Mouse (Mus musculus) intestine, postnatal 0 days (tissue): ENCODE measurements around the gene Acbd6. TPM values are rescaled to one million over a fixed set of nuclear protein-coding genes. Genes with fewer than 3 reads are reported as not detected.

ENCODE experiments used
- ATAC-seq: fragments of 200-750 bp; cut with Nextera tagmentation; 2 replicates; pipeline ENCODE4 v1.8.0; 2017; ENCODE audit warnings: mild to moderate bottlenecking, moderate TSS enrichment, moderate library complexity
- H3K27ac ChIP-seq: fragments of 300-500 bp; sonication (generic); 2 replicates; pipeline ENCODE4 v1.5.1; 2014; ENCODE audit warnings: mild to moderate bottlenecking, low read depth, low read length, moderate library complexity
- H3K27me3 ChIP-seq: fragments of 300-500 bp; sonication (generic); replicated peaks from 2 replicates; pipeline ENCODE4 v1.6.1; 2014; ENCODE audit warnings: low read length, mixed read lengths; ENCODE audit not compliant: control insufficient read depth, insufficient read depth
- H3K36me3 ChIP-seq: fragments of 300-500 bp; sonication (generic); 2 replicates; pipeline ENCODE4 v1.6.1; 2014; ENCODE audit warnings: mild to moderate bottlenecking, moderate library complexity; ENCODE audit not compliant: control insufficient read depth, insufficient read depth
- H3K4me1 ChIP-seq: fragments of 300-500 bp; sonication (generic); replicated peaks from 2 replicates; pipeline ENCODE4 v1.6.1; 2014; ENCODE audit warnings: antibody characterized with exemption, low read length, mixed read lengths; ENCODE audit not compliant: control insufficient read depth, insufficient read depth
- H3K4me2 ChIP-seq: fragments of 300-500 bp; sonication (generic); replicated peaks from 2 replicates; pipeline ENCODE4 v1.6.1; 2014; ENCODE audit warnings: low read depth, mild to moderate bottlenecking, moderate library complexity
- H3K4me3 ChIP-seq: fragments of 300-500 bp; sonication (generic); 2 replicates; pipeline ENCODE4 v1.5.1; 2014; ENCODE audit warnings: low read depth, low read length
- H3K9ac ChIP-seq: fragments of 300-500 bp; sonication (generic); 2 replicates; pipeline ENCODE4 v1.6.1; 2014; ENCODE audit warnings: mild to moderate bottlenecking, low read depth, low read length
- H3K9me3 ChIP-seq: fragments of 300-500 bp; sonication (generic); 2 replicates; pipeline ENCODE4 v1.6.1; 2016; ENCODE audit warnings: mixed run types; ENCODE audit not compliant: control insufficient read depth
- CTCF ChIP-seq: sonication (generic); IDR thresholded peaks from 2 replicates; pipeline ENCODE4 v1.5.1; 2016; ENCODE audit warnings: low read depth, mild to moderate bottlenecking, control low read depth, antibody characterized with exemption, moderate library complexity
- WGBS: fragments of 180-500 bp; shearing (Covaris S2); extraction: QIAGEN DNeasy Blood & Tissue Kit; methylation state at CpG from one replicate; pipeline ENCODE4 v1.1.7; 2014; 5-methylcytosine and 5-hydroxymethylcytosine counted together
- polyA plus RNA-seq: library from polyadenylated mRNA; unstranded; fragments of >200 nt; fragmentation: Nextera tagmentation; extraction: Ambion mirVana; gene quantifications from 2 replicates; pipeline ENCODE4 v1.2.1, GENCODE M21; 2015

Gene Acbd6
- polyA plus RNA-seq, 1 experiment from 2014 or later: 49.4 TPM

- TF ChIP-seq CTCF: no peak
- Histone ChIP-seq H3K27ac (no peak overlapping the region), H3K36me3 (no peaks in the 10 kb centered on the region), H3K4me3 (no peak overlapping the region), H3K4me1 (no peaks in the 10 kb centered on the region), H3K27me3 (peaks cover 26% of the 10 kb centered on the region), H3K4me2 (no peak overlapping the region), H3K9ac (no peak overlapping the region), H3K9me3 (no peaks in the 10 kb centered on the region)
- 37% methylated on average over 5 of the region's 5 CpGs for WGBS
- no peak for ATAC-seq
Measured at GRCm38 (mm10) chr1:155720006-155720405, 162.1 kb downstream of the Acbd6 start.

- Histone ChIP-seq H3K4me1 (no peaks in the 10 kb centered on the region), H3K9me3 (0 out of 2 replicates have a peak, but pooled peaks cover 2% of the 10 kb centered on the region), H3K4me3 (no peak overlapping the region), H3K4me2 (no peak overlapping the region), H3K9ac (no peak overlapping the region), H3K27ac (no peak overlapping the region), H3K36me3 (no peaks in the 10 kb centered on the region), H3K27me3 (peaks cover 26% of the 10 kb centered on the region)
- ATAC-seq: no peak
- peak; percentile 65 for TF ChIP-seq CTCF
- WGBS: 40% methylated on average over 8 of the region's 8 CpGs
Measured at GRCm38 (mm10) chr1:155721443-155721842, 163.5 kb downstream of the Acbd6 start.

- 0 out of 2 replicates have a peak, but pooled peaks cover 2% of the 10 kb centered on the region for H3K9me3 ChIP-seq
- H3K4me3 ChIP-seq: no peak overlapping the region
- WGBS: 1% methylated on average over 13 of the region's 13 CpGs
- no peak for ATAC-seq
- H3K27me3 ChIP-seq: peaks cover 26% of the 10 kb centered on the region
- no peak overlapping the region for H3K9ac ChIP-seq
- no peak overlapping the region for H3K27ac ChIP-seq
- no peak overlapping the region for H3K4me2 ChIP-seq
- H3K36me3 ChIP-seq: no peaks in the 10 kb centered on the region
- no peaks in the 10 kb centered on the region for H3K4me1 ChIP-seq
- no peak for TF ChIP-seq CTCF
Measured at GRCm38 (mm10) chr1:155722185-155722584, 164.3 kb downstream of the Acbd6 start.

GRCm38 (mm10) chr1:155724301-155724700, 166.4 kb downstream of the Acbd6 start:
- Histone ChIP-seq H3K9me3 (0 out of 2 replicates have a peak, but pooled peaks cover 2% of the 10 kb centered on the region), H3K27me3 (peaks cover 47% of the 10 kb centered on the region), H3K4me3 (no peak overlapping the region), H3K27ac (no peak overlapping the region), H3K4me1 (no peaks in the 10 kb centered on the region), H3K4me2 (no peak overlapping the region), H3K9ac (no peak overlapping the region), H3K36me3 (no peaks in the 10 kb centered on the region)
- TF ChIP-seq CTCF: no peak
- 66% methylated on average over 3 of the region's 3 CpGs for WGBS
- no peak for ATAC-seq

- WGBS: 40% methylated on average over 2 of the region's 2 CpGs
- Histone ChIP-seq H3K9ac (no peak overlapping the region), H3K4me2 (no peak overlapping the region), H3K4me3 (no peak overlapping the region), H3K36me3 (no peaks in the 10 kb centered on the region), H3K27me3 (peaks cover 62% of the 10 kb centered on the region), H3K27ac (no peak overlapping the region), H3K9me3 (0 out of 2 replicates have a peak, but pooled peaks cover 2% of the 10 kb centered on the region), H3K4me1 (no peaks in the 10 kb centered on the region)
- no peak for TF ChIP-seq CTCF
- ATAC-seq: no peak
Measured at GRCm38 (mm10) chr1:155725876-155726275, 168.0 kb downstream of the Acbd6 start.

- WGBS: 34% methylated on average over 10 of the region's 10 CpGs
- H3K4me2 ChIP-seq: no peak overlapping the region
- no peak overlapping the region for H3K9ac ChIP-seq
- 0 out of 2 replicates have a peak, but pooled peaks cover 2% of the 10 kb centered on the region for H3K9me3 ChIP-seq
- TF ChIP-seq CTCF: no peak
- peaks cover 69% of the 10 kb centered on the region for H3K27me3 ChIP-seq
- H3K27ac ChIP-seq: no peak overlapping the region
- H3K36me3 ChIP-seq: no peaks in the 10 kb centered on the region
- no peak for ATAC-seq
- H3K4me1 ChIP-seq: no peaks in the 10 kb centered on the region
- no peak overlapping the region for H3K4me3 ChIP-seq
Measured at GRCm38 (mm10) chr1:155727830-155728229, 169.9 kb downstream of the Acbd6 start.
